Mouse (Mus musculus) embryo, embryonic 11.5 days (tissue): Measurements from ENCODE around the gene Slc7a15.
A peak's percentile ranks its signal among the peaks of the same experiment; 100 is the strongest.
"Not testable (repeated sequence)": the region's sequence is repeated elsewhere in the genome, so short reads cannot be mapped to it uniquely, and the experiment has no call there.

Source experiments
- DNase-seq: peaks from one replicate; pipeline ENCODE4 v3.0.0-alpha.2; 2012; ENCODE audit warnings: low read depth, low spot score

Gene Slc7a15

GRCm38 (mm10) chr12:8562213-8562612 is 36.7 kb downstream of the Slc7a15 start:
- DNase-seq, result not testable (repeated sequence)

- not testable (repeated sequence) for DNase-seq
These were observed 39.0 kb downstream of the Slc7a15 start for GRCm38 (mm10) chr12:8559876-8560275.

GRCm38 (mm10) chr12:8556189-8556588 is 42.7 kb downstream of the Slc7a15 start:
- DNase-seq, result no peak

- no peak for DNase-seq
These were observed 43.4 kb downstream of the Slc7a15 start for GRCm38 (mm10) chr12:8555419-8555818.

GRCm38 (mm10) chr12:8547357-8547756 is 51.5 kb downstream of the Slc7a15 start:
- peak; percentile 77 for DNase-seq

- no peak for DNase-seq
These were observed 52.1 kb downstream of the Slc7a15 start for GRCm38 (mm10) chr12:8546801-8547200.

GRCm38 (mm10) chr12:8545066-8545610 is 53.7 kb downstream of the Slc7a15 start:
- no peak for DNase-seq

GRCm38 (mm10) chr12:8542371-8542770 is 56.5 kb downstream of the Slc7a15 start:
- no peak for DNase-seq

- no peak for DNase-seq
These were observed 59.4 kb downstream of the Slc7a15 start for GRCm38 (mm10) chr12:8539471-8539870.

GRCm38 (mm10) chr12:8537291-8537690 is 61.6 kb downstream of the Slc7a15 start:
- no peak for DNase-seq

- no peak for DNase-seq
These were observed 62.5 kb downstream of the Slc7a15 start for GRCm38 (mm10) chr12:8536221-8536965.

- no peak for DNase-seq
These were observed 63.3 kb downstream of the Slc7a15 start for GRCm38 (mm10) chr12:8535596-8535995.

GRCm38 (mm10) chr12:8534915-8535314 is 64.0 kb downstream of the Slc7a15 start:
- DNase-seq, result no peak

GRCm38 (mm10) chr12:8527770-8528169 is 71.1 kb downstream of the Slc7a15 start:
- no peak for DNase-seq

GRCm38 (mm10) chr12:8527175-8527574 is 71.7 kb downstream of the Slc7a15 start:
- no peak for DNase-seq

GRCm38 (mm10) chr12:8524062-8524461 is 74.8 kb downstream of the Slc7a15 start:
- no peak for DNase-seq

- DNase-seq, result no peak
These were observed 76.2 kb downstream of the Slc7a15 start for GRCm38 (mm10) chr12:8522711-8523110.

GRCm38 (mm10) chr12:8521375-8522047 is 77.4 kb downstream of the Slc7a15 start:
- DNase-seq, result no peak

GRCm38 (mm10) chr12:8519431-8520160 is 79.3 kb downstream of the Slc7a15 start:
- no peak for DNase-seq

- no peak for DNase-seq
These were observed 87.6 kb downstream of the Slc7a15 start for GRCm38 (mm10) chr12:8511037-8511882.

- DNase-seq, result no peak
These were observed 88.4 kb downstream of the Slc7a15 start for GRCm38 (mm10) chr12:8510317-8510988.
